Mouse (Mus musculus): ENCODE results near the gene Crocc2. TPM values are rescaled to one million over a fixed set of nuclear protein-coding genes. Genes with fewer than 3 reads are reported as not detected.

Gene Crocc2
- polyA plus RNA-seq, 1 experiment from 2014 or later = 5.8 TPM

DNA sequence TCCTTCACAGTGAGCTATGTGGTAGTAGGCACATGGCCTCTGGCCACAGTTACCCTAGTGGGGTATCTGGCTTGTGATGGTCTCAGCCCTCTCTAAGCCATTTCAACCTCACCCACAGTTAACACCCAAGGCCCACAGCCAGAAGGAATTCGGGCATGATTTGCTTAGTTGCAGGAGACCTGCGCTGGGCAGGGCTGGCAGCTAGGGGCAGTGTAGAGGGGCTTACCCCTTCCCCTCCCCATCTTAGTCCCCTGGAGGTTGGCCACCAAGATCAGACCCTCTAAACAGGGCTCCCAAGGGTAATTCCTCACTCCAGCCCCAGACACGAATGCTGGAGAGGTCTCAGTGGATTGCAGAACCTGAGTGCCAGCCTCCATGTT is 68.0 kb downstream of the Crocc2 start:
- Histone ChIP-seq H3K27me3 (peaks cover 15% of the 10 kb centered on the region; the same call in 1 of the 2 replicates), H3K9ac (peak overlapping the region; percentile 47), H3K4me3 (replicated peaks) (peak overlapping the region; percentile 57), H3K36me3 (no peaks in the 10 kb centered on the region), H3K4me2 (replicated peaks) (peak overlapping the region; percentile 95), H3K4me1 (peaks cover 49% of the 10 kb centered on the region), H3K27ac (replicated peaks) (no peak overlapping the region), H3K9me3 (replicated peaks) (no peaks in the 10 kb centered on the region)
- WGBS = 16% methylated on average over 3 of the region's 3 CpGs
- 0 out of 2 replicates have a peak, but pooled peaks have one; percentile 8 for ATAC-seq (ENCODE audit: insufficient number of reproducible peaks, low FRiP score, low TSS enrichment, low read depth)

DNA sequence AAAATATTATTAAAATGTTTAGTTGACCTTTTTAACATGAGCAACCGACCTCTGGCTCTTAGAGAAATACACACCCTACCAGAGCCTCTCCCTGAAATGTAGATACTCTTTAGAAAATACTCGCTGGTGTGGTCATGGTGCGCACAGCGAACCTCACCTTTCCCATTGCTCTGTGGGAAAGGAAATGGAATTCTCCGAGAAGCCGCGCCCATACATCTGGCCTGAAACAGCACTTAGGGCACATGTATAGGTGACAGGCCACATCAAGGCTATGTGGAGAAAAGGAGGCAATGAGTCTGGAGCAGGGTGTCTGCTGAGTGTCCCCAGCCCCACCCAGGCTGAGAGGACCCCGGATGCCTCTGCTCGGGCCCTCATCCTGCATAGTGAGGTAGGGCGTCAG is 69.2 kb downstream of the Crocc2 start:
- H3K9me3 ChIP-seq (replicated peaks) = no peaks in the 10 kb centered on the region
- 0 out of 2 replicates have a peak overlapping the region, but pooled peaks have one; percentile 1 for H3K4me3 ChIP-seq (replicated peaks)
- peaks cover 45% of the 10 kb centered on the region for H3K4me1 ChIP-seq
- 82% methylated on average over 10 of the region's 10 CpGs for WGBS
- no peak overlapping the region for H3K9ac ChIP-seq
- H3K27ac ChIP-seq (replicated peaks) = no peak overlapping the region
- 0 out of 2 replicates have a peak overlapping the region, but pooled peaks have one; percentile 95 for H3K4me2 ChIP-seq (replicated peaks)
- peaks cover 15% of the 10 kb centered on the region; the same call in 1 of the 2 replicates for H3K27me3 ChIP-seq
- no peaks in the 10 kb centered on the region for H3K36me3 ChIP-seq
- no peak for ATAC-seq (ENCODE audit: insufficient number of reproducible peaks, low FRiP score, low TSS enrichment, low read depth)

DNA sequence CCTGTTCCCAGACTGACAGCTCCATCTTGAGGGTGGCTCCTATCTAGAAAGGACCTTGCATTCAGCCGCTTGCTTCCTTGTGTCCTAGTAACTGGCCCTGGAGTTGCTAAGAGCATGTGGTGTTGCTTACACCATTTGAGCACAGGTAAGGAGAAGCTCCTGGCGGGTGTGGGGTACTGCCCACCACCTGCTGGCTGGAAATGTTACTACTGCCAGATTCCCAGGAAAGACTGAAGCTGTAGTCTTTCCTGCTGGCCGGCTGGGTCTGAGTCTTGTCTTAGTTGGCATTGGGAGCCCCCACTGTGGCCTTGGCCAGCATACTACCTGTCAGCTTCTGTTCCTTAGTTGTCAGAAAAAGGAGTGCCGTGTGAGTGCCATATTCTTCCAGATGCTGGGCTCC is 69.7 kb downstream of the Crocc2 start:
- peak overlapping the region; percentile 95; the same call in 1 of the 2 replicates for H3K4me2 ChIP-seq (replicated peaks)
- H3K4me3 ChIP-seq (replicated peaks) = 0 out of 2 replicates have a peak overlapping the region, but pooled peaks have one; percentile 1
- no peaks in the 10 kb centered on the region for H3K9me3 ChIP-seq (replicated peaks)
- H3K4me1 ChIP-seq = peaks cover 41% of the 10 kb centered on the region
- H3K36me3 ChIP-seq = no peaks in the 10 kb centered on the region
- H3K27ac ChIP-seq (replicated peaks) = no peak overlapping the region
- H3K9ac ChIP-seq = no peak overlapping the region
- ATAC-seq (ENCODE audit: insufficient number of reproducible peaks, low FRiP score, low TSS enrichment, low read depth) = no peak
- H3K27me3 ChIP-seq = peaks cover 15% of the 10 kb centered on the region; the same call in 1 of the 2 replicates
- 45% methylated on average over 4 of the region's 4 CpGs for WGBS

GRCm38 (mm10) chr1:93245936-93246335 is 77.4 kb downstream of the Crocc2 start:
- Histone ChIP-seq H3K9ac (no peak overlapping the region), H3K4me2 (replicated peaks) (no peak overlapping the region), H3K27ac (replicated peaks) (no peak overlapping the region), H3K4me3 (replicated peaks) (no peak overlapping the region), H3K9me3 (replicated peaks) (no peaks in the 10 kb centered on the region), H3K4me1 (peaks cover 4% of the 10 kb centered on the region; the same call in 1 of the 2 replicates), H3K27me3 (no peaks in the 10 kb centered on the region), H3K36me3 (no peaks in the 10 kb centered on the region)
- ATAC-seq (ENCODE audit: insufficient number of reproducible peaks, low FRiP score, low TSS enrichment, low read depth) = no peak
- 43% methylated on average over 2 of the region's 2 CpGs for WGBS

GRCm38 (mm10) chr1:93252586-93252985 is 84.1 kb downstream of the Crocc2 start:
- no peak overlapping the region for H3K4me3 ChIP-seq (replicated peaks)
- H3K27ac ChIP-seq (replicated peaks) = no peak overlapping the region
- WGBS = 32% methylated on average over 2 of the region's 2 CpGs
- H3K4me1 ChIP-seq = peaks cover 5% of the 10 kb centered on the region; the same call in 1 of the 2 replicates
- no peaks in the 10 kb centered on the region for H3K27me3 ChIP-seq
- H3K36me3 ChIP-seq = no peaks in the 10 kb centered on the region
- no peaks in the 10 kb centered on the region for H3K9me3 ChIP-seq (replicated peaks)
- H3K9ac ChIP-seq = no peak overlapping the region
- no peak overlapping the region for H3K4me2 ChIP-seq (replicated peaks)
- no peak for ATAC-seq (ENCODE audit: insufficient number of reproducible peaks, low FRiP score, low TSS enrichment, low read depth)

GRCm38 (mm10) chr1:93255761-93256160 is 87.2 kb downstream of the Crocc2 start:
- Histone ChIP-seq H3K9ac (no peak overlapping the region), H3K4me3 (replicated peaks) (no peak overlapping the region), H3K27me3 (no peaks in the 10 kb centered on the region), H3K36me3 (no peaks in the 10 kb centered on the region), H3K4me1 (peaks cover 5% of the 10 kb centered on the region; the same call in 1 of the 2 replicates), H3K9me3 (replicated peaks) (no peaks in the 10 kb centered on the region), H3K4me2 (replicated peaks) (no peak overlapping the region), H3K27ac (replicated peaks) (no peak overlapping the region)
- no peak for ATAC-seq (ENCODE audit: insufficient number of reproducible peaks, low FRiP score, low TSS enrichment, low read depth)
- WGBS = 89% methylated on average over 7 of the region's 7 CpGs

- H3K4me1 ChIP-seq = no peaks in the 10 kb centered on the region
- H3K36me3 ChIP-seq = no peaks in the 10 kb centered on the region
- H3K27ac ChIP-seq (replicated peaks) = no peak overlapping the region
- ATAC-seq (ENCODE audit: insufficient number of reproducible peaks, low FRiP score, low TSS enrichment, low read depth) = no peak
- H3K4me2 ChIP-seq (replicated peaks) = no peak overlapping the region
- no peaks in the 10 kb centered on the region for H3K27me3 ChIP-seq
- H3K4me3 ChIP-seq (replicated peaks) = no peak overlapping the region
- H3K9me3 ChIP-seq (replicated peaks) = no peaks in the 10 kb centered on the region
- no peak overlapping the region for H3K9ac ChIP-seq
- 71% methylated on average over 1 of the region's 1 CpGs for WGBS
Measured at GRCm38 (mm10) chr1:93257560-93257959, 89.0 kb downstream of the Crocc2 start.

GRCm38 (mm10) chr1:93267207-93267606 is 98.7 kb downstream of the Crocc2 start:
- WGBS = 33% methylated on average over 3 of the region's 3 CpGs
- H3K9ac ChIP-seq = no peak overlapping the region
- H3K4me2 ChIP-seq (replicated peaks) = no peak overlapping the region
- H3K4me3 ChIP-seq (replicated peaks) = no peak overlapping the region
- no peaks in the 10 kb centered on the region for H3K27me3 ChIP-seq
- H3K9me3 ChIP-seq (replicated peaks) = no peaks in the 10 kb centered on the region
- H3K36me3 ChIP-seq = no peaks in the 10 kb centered on the region
- ATAC-seq (ENCODE audit: insufficient number of reproducible peaks, low FRiP score, low TSS enrichment, low read depth) = no peak
- no peaks in the 10 kb centered on the region for H3K4me1 ChIP-seq
- no peak overlapping the region for H3K27ac ChIP-seq (replicated peaks)

GRCm38 (mm10) chr1:93268246-93268645 is 99.7 kb downstream of the Crocc2 start:
- ATAC-seq (ENCODE audit: insufficient number of reproducible peaks, low FRiP score, low TSS enrichment, low read depth) = no peak
- no peak overlapping the region for H3K4me3 ChIP-seq (replicated peaks)
- H3K36me3 ChIP-seq = no peaks in the 10 kb centered on the region
- H3K4me2 ChIP-seq (replicated peaks) = no peak overlapping the region
- no peaks in the 10 kb centered on the region for H3K4me1 ChIP-seq
- no peak overlapping the region for H3K9ac ChIP-seq
- WGBS = 85% methylated on average over 2 of the region's 2 CpGs
- H3K27ac ChIP-seq (replicated peaks) = no peak overlapping the region
- H3K9me3 ChIP-seq (replicated peaks) = no peaks in the 10 kb centered on the region
- H3K27me3 ChIP-seq = no peaks in the 10 kb centered on the region

DNA sequence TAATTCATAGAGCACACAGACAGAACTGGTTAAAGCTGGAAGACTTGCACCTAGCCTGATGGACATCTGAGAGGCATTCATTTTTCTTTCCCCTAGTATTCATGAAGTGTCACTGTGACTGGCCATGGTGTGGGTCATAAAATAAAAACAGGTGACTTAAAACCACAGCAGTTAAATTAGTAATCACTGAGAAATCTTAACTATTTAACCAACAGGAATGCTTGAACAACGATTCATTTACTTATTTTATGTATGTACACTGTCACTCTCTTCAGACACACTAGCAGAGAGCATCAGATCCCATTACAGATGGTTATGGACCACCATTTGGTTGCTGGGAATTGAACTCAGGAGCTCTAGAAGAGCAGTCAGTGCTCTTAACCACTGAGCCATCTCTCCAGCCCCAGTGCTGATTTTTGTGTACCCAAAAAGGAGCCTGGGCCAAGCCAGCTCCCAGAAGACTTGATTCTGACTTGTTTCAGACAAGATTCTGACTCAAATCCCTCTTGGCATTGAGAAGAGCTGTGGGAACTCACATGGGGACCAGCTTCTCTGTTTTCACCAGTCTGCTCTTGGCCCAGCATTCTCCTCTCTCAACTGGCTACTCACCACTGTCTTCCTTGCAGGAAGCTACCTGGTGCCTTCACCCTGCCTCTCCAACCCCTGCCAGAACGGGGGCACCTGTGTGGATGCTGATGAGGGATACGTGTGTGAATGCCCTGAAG is 102.2 kb downstream of the Crocc2 start:
- no peak overlapping the region for H3K9ac ChIP-seq
- H3K4me1 ChIP-seq = no peaks in the 10 kb centered on the region
- H3K4me2 ChIP-seq (replicated peaks) = no peak overlapping the region
- H3K4me3 ChIP-seq (replicated peaks) = no peak overlapping the region
- no peaks in the 10 kb centered on the region for H3K9me3 ChIP-seq (replicated peaks)
- H3K27ac ChIP-seq (replicated peaks) = no peak overlapping the region
- H3K27me3 ChIP-seq = no peaks in the 10 kb centered on the region
- no peak for ATAC-seq (ENCODE audit: insufficient number of reproducible peaks, low FRiP score, low TSS enrichment, low read depth)
- H3K36me3 ChIP-seq = 0 out of 2 replicates have a peak, but pooled peaks cover 6% of the 10 kb centered on the region
- WGBS = 55% methylated on average over 3 of the region's 3 CpGs

DNA sequence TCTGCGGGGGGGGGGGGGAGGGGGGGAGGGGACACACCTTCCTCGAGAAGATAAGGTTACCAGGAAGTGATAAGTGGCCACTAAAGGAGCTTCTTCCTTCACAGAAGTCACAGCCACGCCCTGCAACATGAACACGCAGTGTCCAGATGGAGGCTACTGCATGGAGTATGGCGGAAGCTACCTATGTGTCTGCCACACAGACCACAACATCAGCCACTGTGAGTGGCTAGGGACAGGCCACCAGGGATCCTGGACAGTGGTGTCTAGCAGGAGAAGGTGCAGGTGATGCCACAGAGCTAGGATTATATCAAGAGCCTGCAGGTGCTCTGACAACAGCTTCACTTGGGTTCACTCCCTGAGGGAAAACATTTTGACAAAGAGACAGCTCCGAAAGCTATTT is 103.2 kb downstream of the Crocc2 start:
- Histone ChIP-seq H3K4me2 (replicated peaks) (no peak overlapping the region), H3K9me3 (replicated peaks) (no peaks in the 10 kb centered on the region), H3K9ac (no peak overlapping the region), H3K36me3 (0 out of 2 replicates have a peak, but pooled peaks cover 10% of the 10 kb centered on the region), H3K4me3 (replicated peaks) (no peak overlapping the region), H3K27ac (replicated peaks) (no peak overlapping the region), H3K4me1 (no peaks in the 10 kb centered on the region), H3K27me3 (no peaks in the 10 kb centered on the region)
- ATAC-seq (ENCODE audit: insufficient number of reproducible peaks, low FRiP score, low TSS enrichment, low read depth) = no peak
- WGBS = 68% methylated on average over 5 of the region's 6 CpGs

GRCm38 (mm10) chr1:93272409-93272821 is 103.9 kb downstream of the Crocc2 start:
- Histone ChIP-seq H3K9me3 (replicated peaks) (no peaks in the 10 kb centered on the region), H3K36me3 (0 out of 2 replicates have a peak, but pooled peaks cover 10% of the 10 kb centered on the region), H3K9ac (no peak overlapping the region), H3K27me3 (no peaks in the 10 kb centered on the region), H3K4me3 (replicated peaks) (no peak overlapping the region), H3K4me1 (no peaks in the 10 kb centered on the region), H3K4me2 (replicated peaks) (no peak overlapping the region), H3K27ac (replicated peaks) (no peak overlapping the region)
- 3% methylated on average over 16 of the region's 16 CpGs for WGBS
- no peak for ATAC-seq (ENCODE audit: insufficient number of reproducible peaks, low FRiP score, low TSS enrichment, low read depth)
